Mouse (Mus musculus) bone marrow macrophage, adult 2 months (primary cell): ENCODE data around the gene Megf9. TPM values are rescaled to one million over a fixed set of nuclear protein-coding genes. Genes with fewer than 3 reads are reported as not detected.
A peak's percentile ranks its signal among the peaks of the same experiment; 100 is the strongest.

Experiments used
- H3K27ac ChIP-seq: 2 replicates; pipeline ENCODE4 v1.5.1; 2012; ENCODE audit warnings: low read depth, low read length; ENCODE audit not compliant: insufficient read depth
- H3K4me1 ChIP-seq: 2 replicates; pipeline ENCODE4 v1.6.1; 2012; ENCODE audit warnings: low read length; ENCODE audit not compliant: control insufficient read depth, insufficient read depth
- H3K4me3 ChIP-seq: 2 replicates; pipeline ENCODE4 v1.5.1; 2012; ENCODE audit warnings: mild to moderate bottlenecking, low read length, moderate library complexity; ENCODE audit not compliant: insufficient read depth
- CTCF ChIP-seq: IDR thresholded peaks from 2 replicates; pipeline ENCODE4 v1.5.1; 2012; ENCODE audit warnings: low read depth, mild to moderate bottlenecking, low read length, moderate library complexity
- POLR2A ChIP-seq: IDR thresholded peaks from 2 replicates; pipeline ENCODE4 v1.6.1; 2012; ENCODE audit warnings: mild to moderate bottlenecking, low read depth, low read length, borderline replicate concordance
- polyA plus RNA-seq: library from polyadenylated mRNA; stranded (reverse); fragments of >200 nt; gene quantifications from 2 replicates; pipeline ENCODE4 v1.2.4, GENCODE M21; 2012; ENCODE audit not compliant: missing spikeins, insufficient read depth, insufficient read length

Megf9 gene
- polyA plus RNA-seq, 1 experiment = 3.7 TPM

GRCm38 (mm10) chr4:70544390-70544789 is 9.6 kb upstream of the Megf9 start:
- Histone ChIP-seq H3K4me1 (peaks cover 18% of the 10 kb centered on the region), H3K4me3 (no peak overlapping the region), H3K27ac (no peak overlapping the region)
- no peak for TF ChIP-seq CTCF
- TF ChIP-seq POLR2A = no peak

GRCm38 (mm10) chr4:70542387-70542786 is 7.6 kb upstream of the Megf9 start:
- Histone ChIP-seq H3K27ac (no peak overlapping the region), H3K4me3 (no peak overlapping the region), H3K4me1 (peaks cover 18% of the 10 kb centered on the region)
- TF ChIP-seq POLR2A = no peak
- no peak for TF ChIP-seq CTCF

DNA sequence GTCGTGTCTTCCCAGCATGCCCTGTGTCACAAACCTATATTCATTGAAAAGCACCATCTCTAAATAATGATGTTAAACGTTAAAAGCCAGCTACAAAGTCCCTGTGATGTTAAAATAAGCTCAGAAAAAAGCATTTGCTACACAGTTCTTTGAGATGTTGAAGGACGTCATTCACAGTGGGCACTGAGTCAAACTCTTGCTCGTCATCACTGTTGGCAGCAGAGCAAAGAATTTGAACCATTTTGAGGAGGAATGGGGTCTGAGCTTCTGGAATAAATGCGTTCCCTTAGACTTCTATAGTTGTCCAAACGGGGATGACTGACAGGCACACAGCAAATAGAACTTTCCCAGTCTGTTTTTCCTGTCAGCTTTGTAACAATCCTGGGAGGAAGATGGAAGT is 5.9 kb upstream of the Megf9 start:
- TF ChIP-seq POLR2A (no peak), CTCF (no peak)
- no peak overlapping the region for H3K4me3 ChIP-seq
- peaks cover 24% of the 10 kb centered on the region for H3K4me1 ChIP-seq
- no peak overlapping the region for H3K27ac ChIP-seq

DNA sequence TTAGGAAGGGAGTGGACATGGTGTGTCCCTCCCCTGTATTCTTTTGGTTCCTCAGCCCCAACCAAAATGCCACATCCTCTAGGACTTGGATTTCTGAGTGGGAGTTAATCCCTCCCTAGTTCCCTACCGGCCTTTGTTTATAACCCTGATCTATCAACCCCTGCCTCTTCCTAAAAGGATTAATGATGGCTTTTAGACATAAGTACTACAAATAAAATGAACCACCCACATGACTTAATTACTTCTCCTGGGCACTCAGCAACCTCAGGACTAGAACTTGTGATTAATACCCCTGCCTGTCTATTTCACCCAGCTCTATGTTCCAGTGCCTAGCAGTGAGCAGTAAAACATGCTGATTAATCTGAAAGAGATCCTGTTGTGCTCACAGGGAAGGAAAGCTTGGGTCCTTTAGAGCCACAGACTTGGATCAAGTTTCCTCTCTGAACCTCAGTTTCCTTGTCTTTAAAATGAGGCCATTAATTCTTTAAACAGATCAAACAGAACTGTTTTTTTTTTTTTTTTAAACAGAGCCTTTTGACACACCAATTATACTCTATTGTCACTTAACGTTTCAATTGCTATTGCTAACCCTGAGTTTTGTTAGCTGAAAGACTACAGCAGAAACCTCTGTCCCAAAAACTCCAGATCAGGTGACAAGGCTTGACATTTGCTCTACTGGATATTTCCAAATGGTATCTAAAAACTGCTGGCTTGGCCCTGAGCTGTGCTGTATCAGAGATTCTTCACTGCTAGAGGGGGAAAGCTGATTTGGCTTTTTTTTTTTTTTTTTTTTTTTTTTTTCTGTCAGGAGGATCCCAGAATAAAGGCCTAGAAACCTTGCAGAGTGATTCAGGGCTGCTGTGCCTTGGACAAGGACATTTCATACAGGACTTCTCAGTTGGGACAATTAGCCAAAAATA is 2.1 kb upstream of the Megf9 start:
- Histone ChIP-seq H3K27ac (no peak overlapping the region), H3K4me3 (no peak overlapping the region), H3K4me1 (peaks cover 20% of the 10 kb centered on the region)
- TF ChIP-seq CTCF = no peak
- no peak for TF ChIP-seq POLR2A

- TF ChIP-seq CTCF = no peak
- TF ChIP-seq POLR2A = no peak
- Histone ChIP-seq H3K4me3 (peak overlapping the region; percentile 73), H3K4me1 (peaks cover 20% of the 10 kb centered on the region), H3K27ac (no peak overlapping the region)
Observed at GRCm38 (mm10) chr4:70535711-70536311, 1.0 kb upstream of the Megf9 start.

GRCm38 (mm10) chr4:70535289-70535688 is 494 bp upstream of the Megf9 start:
- no peak for TF ChIP-seq CTCF
- peak overlapping the region; percentile 73 for H3K4me3 ChIP-seq
- H3K27ac ChIP-seq = no peak overlapping the region
- H3K4me1 ChIP-seq = peaks cover 20% of the 10 kb centered on the region

DNA sequence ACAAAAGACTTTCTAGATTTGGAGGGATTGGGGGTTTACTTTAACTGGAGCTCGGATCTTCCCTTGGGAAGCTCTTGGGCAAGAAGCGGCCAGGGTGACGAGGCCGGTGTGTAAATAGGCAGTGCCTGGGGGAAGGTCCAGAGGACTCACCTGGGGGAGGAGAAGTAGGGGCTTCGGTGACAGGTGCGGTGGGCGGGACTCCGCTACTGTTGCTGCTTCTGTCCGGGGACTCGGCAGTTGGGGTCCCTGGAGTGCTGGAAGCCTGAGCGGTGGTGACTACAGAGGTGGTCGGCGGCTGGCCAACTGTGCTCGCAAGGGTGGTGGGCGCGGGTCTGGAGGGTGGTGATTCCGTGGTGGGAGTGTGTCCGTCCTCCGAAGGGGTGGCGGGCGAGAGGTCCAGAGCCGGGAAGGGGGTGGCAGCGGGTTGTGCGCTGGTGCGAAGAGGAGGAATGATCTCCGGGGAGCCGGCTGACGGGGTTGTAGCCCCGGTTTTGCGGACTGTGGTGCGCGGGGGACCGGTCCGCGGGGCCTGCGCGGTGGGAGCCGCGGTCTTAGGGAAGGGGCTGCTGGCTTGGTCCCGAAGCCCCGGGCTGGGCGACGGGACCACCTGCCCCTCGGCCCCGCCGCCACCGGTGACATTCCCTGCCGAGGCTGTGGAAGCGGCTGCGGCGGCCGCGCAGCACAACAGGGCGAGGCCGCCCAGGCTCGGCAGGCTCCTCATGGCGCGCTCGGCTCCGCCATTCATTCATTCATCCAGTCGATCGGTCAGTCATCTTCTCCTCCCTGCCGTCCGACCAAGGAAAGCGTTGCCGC is 511 bp downstream of the Megf9 start:
- H3K4me3 ChIP-seq = peak overlapping the region; percentile 91
- H3K4me1 ChIP-seq = peaks cover 20% of the 10 kb centered on the region
- TF ChIP-seq POLR2A = no peak
- no peak for TF ChIP-seq CTCF
- H3K27ac ChIP-seq = no peak overlapping the region

DNA sequence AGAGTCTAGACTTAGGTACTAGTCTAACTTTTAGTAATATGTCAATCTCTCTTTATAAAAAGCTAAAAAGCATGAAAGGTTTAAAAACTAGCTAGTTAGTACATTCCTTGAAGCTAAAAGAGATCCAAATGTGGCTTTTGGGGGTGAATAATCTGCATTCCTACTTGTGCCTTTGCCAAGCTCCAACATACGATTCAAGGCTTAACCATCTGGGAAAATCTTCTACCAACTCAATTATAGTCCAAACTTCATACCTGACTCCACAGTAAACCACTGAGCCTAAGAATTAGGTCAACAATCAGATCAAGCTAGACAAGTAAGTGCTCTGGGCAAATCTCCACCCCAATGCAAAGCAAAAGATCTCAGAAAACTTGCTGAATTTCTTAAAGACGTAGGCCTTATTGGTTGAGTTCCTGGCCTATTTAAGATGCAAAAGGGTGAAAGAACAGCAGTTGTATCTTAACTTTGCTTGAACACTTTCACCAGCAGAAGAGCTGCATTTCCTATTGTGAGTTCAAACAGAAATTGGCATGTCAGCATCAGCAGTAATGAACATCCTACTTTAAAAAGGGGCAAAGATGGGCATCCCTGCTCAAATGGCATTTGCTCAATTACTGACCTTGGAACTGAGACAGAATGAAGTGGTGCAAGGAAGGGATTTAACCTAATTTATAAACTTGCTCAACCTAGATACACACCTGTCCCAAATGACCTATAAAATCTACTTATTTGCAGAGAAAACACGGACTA is 1.6 kb downstream of the Megf9 start:
- Histone ChIP-seq H3K4me1 (peaks cover 20% of the 10 kb centered on the region), H3K27ac (no peak overlapping the region), H3K4me3 (no peak overlapping the region)
- TF ChIP-seq POLR2A = no peak
- no peak for TF ChIP-seq CTCF

DNA sequence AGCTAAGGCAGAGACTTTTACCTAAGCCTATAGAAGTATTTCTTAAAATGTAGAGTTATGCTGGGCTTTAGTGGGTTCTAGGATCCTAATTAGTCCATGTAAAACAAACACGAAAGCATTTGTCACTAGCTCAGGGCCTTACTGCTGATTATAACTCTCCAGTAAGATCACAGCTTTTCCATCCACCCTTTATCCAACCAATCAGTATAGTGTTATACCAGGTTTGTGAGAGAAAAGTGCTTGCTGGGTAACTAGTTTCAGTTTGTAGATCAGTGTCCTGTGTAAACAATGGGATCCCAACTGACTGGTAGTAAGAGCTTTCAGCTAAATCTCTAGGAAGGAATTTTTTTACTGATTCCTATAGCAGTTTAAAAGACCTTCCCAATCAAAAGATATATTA is 3.8 kb downstream of the Megf9 start:
- no peak overlapping the region for H3K27ac ChIP-seq
- peaks cover 11% of the 10 kb centered on the region for H3K4me1 ChIP-seq
- TF ChIP-seq CTCF (no peak), POLR2A (no peak)
- no peak overlapping the region for H3K4me3 ChIP-seq
